Mouse (Mus musculus) liver, adult 2 months (tissue): ENCODE data around the gene Nkx1-2. TPM values are rescaled to one million over a fixed set of nuclear protein-coding genes. Genes with fewer than 3 reads are reported as not detected.

Experiments
- DNase-seq: peaks from one replicate; pipeline ENCODE4 v3.0.0-alpha.2; 2011; ENCODE audit warnings: low read depth, low spot score; ENCODE audit errors: extremely low read depth
- H3K27ac ChIP-seq: fragments of 200-500 bp; replicated peaks from 2 replicates; pipeline ENCODE4 v1.5.1; 2012; ENCODE audit warnings: low read depth, mild to moderate bottlenecking, control low read depth, inconsistent platforms, low read length; ENCODE audit not compliant: insufficient read depth
- H3K27me3 ChIP-seq: fragments of 200-500 bp; 2 replicates; pipeline ENCODE4 v1.6.1; 2012; ENCODE audit warnings: mild to moderate bottlenecking, moderate library complexity, low read length, inconsistent platforms; ENCODE audit not compliant: control insufficient read depth, insufficient read depth
- H3K36me3 ChIP-seq: fragments of 200-500 bp; 2 replicates; pipeline ENCODE4 v1.6.1; 2012; ENCODE audit warnings: low read length, inconsistent platforms; ENCODE audit not compliant: control insufficient read depth, insufficient read depth
- H3K4me1 ChIP-seq: fragments of 200-500 bp; 2 replicates; pipeline ENCODE4 v1.6.1; 2011; ENCODE audit warnings: low read length; ENCODE audit not compliant: control insufficient read depth, insufficient read depth
- H3K4me3 ChIP-seq: fragments of 200-500 bp; 2 replicates; pipeline ENCODE4 v1.5.1; 2011; ENCODE audit warnings: low read depth, mild to moderate bottlenecking, control low read depth, low read length, moderate library complexity; ENCODE audit not compliant: insufficient read depth
- H3K79me2 ChIP-seq: fragments of 200-500 bp; 2 replicates; pipeline ENCODE4 v1.6.1; 2012; ENCODE audit warnings: inconsistent platforms, mild to moderate bottlenecking, low read length, moderate library complexity; ENCODE audit not compliant: control insufficient read depth, insufficient read depth
- H3K9ac ChIP-seq: fragments of 200-500 bp; 2 replicates; pipeline ENCODE4 v1.6.1; 2012; ENCODE audit warnings: low read depth, mild to moderate bottlenecking, control low read depth, inconsistent platforms, low read length
- CTCF ChIP-seq: fragments of 200-500 bp; IDR thresholded peaks from 2 replicates; pipeline ENCODE4 v1.5.1; 2011; ENCODE audit warnings: low read depth, low read length, control low read depth
- POLR2A ChIP-seq: fragments of 200-500 bp; IDR thresholded peaks from 2 replicates; pipeline ENCODE4 v1.6.1; 2011; ENCODE audit warnings: low read length, control low read depth; ENCODE audit not compliant: insufficient read depth; ENCODE audit errors: extremely low read depth
- WGBS: fragments of 180-500 bp; shearing (Covaris S2); methylation state at CpG from one replicate; pipeline ENCODE4 v1.1.7; 2018; 5-methylcytosine and 5-hydroxymethylcytosine counted together
- polyA plus RNA-seq: library from polyadenylated mRNA; depleted of rRNA; stranded (reverse); fragments of >200 nt; gene quantifications from 2 replicates; pipeline ENCODE4 v1.2.3, GENCODE M21; 2012
- total RNA-seq: library from RNA; depleted of rRNA; stranded (reverse); fragments of >200 nt; gene quantifications from 2 replicates; pipeline ENCODE4 v1.2.3, GENCODE M21; 2014

The Nkx1-2 gene
- total and polyA plus RNA-seq, 2 experiments = not detected

DNA sequence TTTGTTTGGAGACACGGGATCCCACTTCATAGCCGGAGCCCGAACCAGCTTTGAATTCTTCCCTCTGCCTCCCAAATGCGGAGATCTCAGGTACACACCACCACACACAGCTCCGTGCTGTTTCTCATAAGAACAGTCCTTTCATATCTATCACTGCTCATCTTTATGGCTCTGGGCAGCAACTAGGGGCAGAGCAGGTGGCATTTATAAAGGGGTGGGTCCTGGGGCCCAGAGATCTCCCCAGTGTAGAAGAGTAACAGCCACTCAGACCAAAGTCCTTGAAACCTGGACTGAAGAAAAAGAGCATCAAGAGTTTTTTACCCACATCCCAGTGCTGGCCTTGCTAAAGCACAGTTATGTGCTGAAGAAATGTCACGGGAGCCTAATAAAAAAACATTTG lies 18.9 kb downstream of the Nkx1-2 start:
- no peak overlapping the region for H3K4me3 ChIP-seq
- H3K27me3 ChIP-seq = no peaks in the 10 kb centered on the region
- H3K36me3 ChIP-seq = no peaks in the 10 kb centered on the region
- no peak for DNase-seq
- H3K9ac ChIP-seq = no peak overlapping the region
- no peak overlapping the region for H3K27ac ChIP-seq
- H3K79me2 ChIP-seq = no peaks in the 10 kb centered on the region
- TF ChIP-seq CTCF (no peak), POLR2A (no peak)
- WGBS = 52% methylated on average over 6 of the region's 6 CpGs
- H3K4me1 ChIP-seq = peaks cover 2% of the 10 kb centered on the region; the same call in 1 of the 2 replicates

GRCm38 (mm10) chr7:132576891-132577290 lies 22.5 kb downstream of the Nkx1-2 start:
- H3K4me1 ChIP-seq = peaks cover 8% of the 10 kb centered on the region
- no peaks in the 10 kb centered on the region for H3K79me2 ChIP-seq
- 45% methylated on average over 4 of the region's 4 CpGs for WGBS
- TF ChIP-seq CTCF (no peak), POLR2A (no peak)
- no peaks in the 10 kb centered on the region for H3K36me3 ChIP-seq
- H3K27me3 ChIP-seq = no peaks in the 10 kb centered on the region
- H3K9ac ChIP-seq = no peak overlapping the region
- H3K4me3 ChIP-seq = no peak overlapping the region
- H3K27ac ChIP-seq = no peak overlapping the region
- no peak for DNase-seq

DNA sequence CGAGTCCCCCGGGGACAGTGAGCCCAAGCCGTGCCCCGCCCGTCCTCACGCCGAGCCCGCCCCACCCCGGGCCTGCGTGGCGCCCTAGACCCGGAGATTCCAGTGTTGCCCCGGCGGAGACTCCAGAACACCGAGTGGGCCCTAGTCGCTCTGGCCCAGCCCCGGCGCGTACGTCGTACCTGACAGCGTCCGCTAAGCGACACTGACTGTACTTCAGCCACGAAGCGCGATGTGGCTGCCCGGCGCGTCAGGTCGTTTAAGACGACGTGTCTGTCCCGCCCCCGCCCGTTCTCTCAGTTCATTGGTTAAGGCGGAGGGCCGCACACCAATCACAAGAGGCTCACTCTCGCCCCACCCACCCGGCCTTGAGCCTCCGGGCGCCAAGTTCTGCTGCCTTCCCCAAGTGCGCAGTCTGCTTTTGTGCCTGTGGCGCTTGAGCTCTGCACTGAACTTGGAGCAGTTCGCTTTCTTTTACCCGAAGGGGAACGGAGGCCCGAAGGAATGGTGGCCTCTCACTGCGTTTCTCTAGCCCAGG lies 23.3 kb downstream of the Nkx1-2 start, which contains the start of gene Oat:
Gene Oat (minus strand): TSS at position 283 of the 535 bp plus-strand sequence.
- Histone ChIP-seq H3K9ac (peak within 1 kb of the TSS; percentile 93), H3K27ac (peak within 1 kb of the TSS; percentile 76), H3K36me3 (no peaks in the 10 kb centered on the region), H3K27me3 (no peaks in the 10 kb centered on the region), H3K79me2 (no peaks in the 10 kb centered on the region), H3K4me3 (peak within 1 kb of the TSS; percentile 89), H3K4me1 (peaks cover 11% of the 10 kb centered on the region)
- peak; percentile 95 for TF ChIP-seq POLR2A
- no peak for TF ChIP-seq CTCF
- peak; percentile 84 for DNase-seq
- WGBS = 3% methylated on average over 49 of the region's 49 CpGs

DNA sequence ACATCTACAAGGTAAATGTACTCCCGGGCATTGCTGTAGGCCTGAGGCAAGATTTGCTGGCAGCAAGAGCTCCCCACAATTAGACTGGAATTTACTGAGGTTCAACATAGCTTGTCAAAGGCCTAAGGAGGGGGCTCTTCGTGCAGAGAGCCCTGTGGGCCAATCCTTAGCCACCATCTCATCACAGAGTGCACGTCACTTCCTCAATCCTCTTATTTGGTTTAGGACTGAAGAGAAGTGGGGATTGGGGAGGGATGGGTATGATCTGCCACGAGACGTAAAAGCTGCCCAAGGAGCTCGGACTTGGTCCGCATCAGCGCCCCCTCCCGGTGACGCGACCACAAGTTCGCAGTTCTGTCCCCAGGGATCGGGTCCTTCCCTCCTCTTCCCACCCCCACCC lies 23.8 kb downstream of the Nkx1-2 start:
- H3K4me3 ChIP-seq = peak overlapping the region; percentile 89
- under 1% methylated on average over 13 of the region's 13 CpGs for WGBS
- H3K27me3 ChIP-seq = no peaks in the 10 kb centered on the region
- DNase-seq = peak; percentile 79
- H3K27ac ChIP-seq = peak overlapping the region; percentile 34
- peaks cover 12% of the 10 kb centered on the region for H3K4me1 ChIP-seq
- no peaks in the 10 kb centered on the region for H3K79me2 ChIP-seq
- H3K36me3 ChIP-seq = no peaks in the 10 kb centered on the region
- peak overlapping the region; percentile 93 for H3K9ac ChIP-seq
- TF ChIP-seq CTCF (peak; percentile 78), POLR2A (no peak)

GRCm38 (mm10) chr7:132574646-132575045 lies 24.8 kb downstream of the Nkx1-2 start:
- Histone ChIP-seq H3K27ac (no peak overlapping the region), H3K79me2 (no peaks in the 10 kb centered on the region), H3K4me3 (peak overlapping the region; percentile 13; the same call in 1 of the 2 replicates)

GRCm38 (mm10) chr7:132573205-132573604 lies 26.2 kb downstream of the Nkx1-2 start:
- no peak for TF ChIP-seq POLR2A
- TF ChIP-seq CTCF = no peak
- Histone ChIP-seq H3K27ac (no peak overlapping the region), H3K4me3 (no peak overlapping the region), H3K79me2 (no peaks in the 10 kb centered on the region), H3K27me3 (no peaks in the 10 kb centered on the region), H3K4me1 (peaks cover 12% of the 10 kb centered on the region), H3K36me3 (peaks cover 4% of the 10 kb centered on the region; the same call in 1 of the 2 replicates), H3K9ac (no peak overlapping the region)
- no peak for DNase-seq
- WGBS = 71% methylated on average over 6 of the region's 6 CpGs

More at GRCm38 (mm10) chr7:132574646-132575045, 24.8 kb downstream of the Nkx1-2 start:
- H3K36me3 ChIP-seq = no peaks in the 10 kb centered on the region
- no peaks in the 10 kb centered on the region for H3K27me3 ChIP-seq
- no peak overlapping the region for H3K9ac ChIP-seq
- H3K4me1 ChIP-seq = peaks cover 12% of the 10 kb centered on the region
- DNase-seq = peak; percentile 93
- no peak for TF ChIP-seq CTCF
- no peak for TF ChIP-seq POLR2A
- WGBS = 18% methylated on average over 5 of the region's 5 CpGs
